Mouse (Mus musculus) liver, postnatal 0 days (tissue): ENCODE results near the gene Tubd1.

ENCODE experiments used
- CTCF ChIP-seq: sonication (generic); IDR thresholded peaks from 2 replicates; pipeline ENCODE4 v1.5.1; 2016; ENCODE audit warnings: antibody characterized with exemption, low read depth
- EP300 ChIP-seq: IDR thresholded peaks from 2 replicates; pipeline ENCODE4 v1.6.1; 2016; ENCODE audit warnings: antibody characterized with exemption, low read depth, mild to moderate bottlenecking

DNA sequence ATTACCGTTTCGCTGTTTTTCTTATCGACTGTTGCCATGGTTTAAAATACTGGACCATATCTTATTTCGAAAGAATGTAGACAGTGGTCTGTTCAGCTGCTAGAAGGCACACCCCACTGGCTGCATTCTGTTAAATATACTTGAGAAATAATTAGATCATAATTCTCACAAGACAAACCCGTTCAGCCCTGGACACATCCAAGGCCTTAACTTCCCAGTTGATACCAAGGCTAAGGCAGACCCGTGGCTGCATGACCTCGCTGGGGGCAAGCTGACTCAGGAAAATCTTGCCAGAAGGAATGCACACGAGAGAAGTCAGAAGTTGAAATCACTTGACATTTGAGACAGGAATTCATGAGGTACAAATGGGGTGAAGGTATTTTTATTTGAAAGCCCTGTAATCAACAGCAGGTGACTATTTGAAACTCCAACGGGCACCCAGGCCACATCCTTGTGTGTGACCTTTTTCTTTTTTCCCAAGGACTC, 25.5 kb downstream of the Tubd1 start:
- TF ChIP-seq EP300 (no peak), CTCF (no peak)
